Mouse (Mus musculus): ENCODE measurements around the gene Ank3.

The Ank3 gene

GRCm38 (mm10) chr10:69535123-69535930, 136.8 kb downstream of the Ank3 start:
- peak; percentile 68 for DNase-seq (ENCODE audit: low read depth, low spot score)

- DNase-seq (ENCODE audit: low read depth, low spot score), result no peak
Measured at GRCm38 (mm10) chr10:69535931-69536200, 137.3 kb downstream of the Ank3 start.

GRCm38 (mm10) chr10:69536372-69537075, 138.0 kb downstream of the Ank3 start:
- peak; percentile 67 for DNase-seq (ENCODE audit: low read depth, low spot score)

GRCm38 (mm10) chr10:69538236-69538635, 139.7 kb downstream of the Ank3 start:
- no peak for DNase-seq (ENCODE audit: low read depth, low spot score)

GRCm38 (mm10) chr10:69542439-69542838, 143.9 kb downstream of the Ank3 start:
- DNase-seq (ENCODE audit: low read depth, low spot score), result no peak

GRCm38 (mm10) chr10:69543876-69544620, 145.5 kb downstream of the Ank3 start:
- no peak for DNase-seq (ENCODE audit: low read depth, low spot score)

GRCm38 (mm10) chr10:69544653-69545052, 146.1 kb downstream of the Ank3 start:
- no peak for DNase-seq (ENCODE audit: low read depth, low spot score)

- no peak for DNase-seq (ENCODE audit: low read depth, low spot score)
Measured at GRCm38 (mm10) chr10:69545936-69546335, 147.4 kb downstream of the Ank3 start.

- no peak for DNase-seq (ENCODE audit: low read depth, low spot score)
Measured at GRCm38 (mm10) chr10:69546643-69547042, 148.1 kb downstream of the Ank3 start.

- no peak for DNase-seq (ENCODE audit: low read depth, low spot score)
Measured at GRCm38 (mm10) chr10:69548771-69549170, 150.2 kb downstream of the Ank3 start.

- no peak for DNase-seq (ENCODE audit: low read depth, low spot score)
Measured at GRCm38 (mm10) chr10:69549221-69549620, 150.6 kb downstream of the Ank3 start.

GRCm38 (mm10) chr10:69550824-69551223, 152.3 kb downstream of the Ank3 start:
- no peak for DNase-seq (ENCODE audit: low read depth, low spot score)

- DNase-seq (ENCODE audit: low read depth, low spot score), result no peak
Measured at GRCm38 (mm10) chr10:69553091-69553490, 154.5 kb downstream of the Ank3 start.

- no peak for DNase-seq (ENCODE audit: low read depth, low spot score)
Measured at GRCm38 (mm10) chr10:69555592-69555991, 157.0 kb downstream of the Ank3 start.

GRCm38 (mm10) chr10:69556278-69556677, 157.7 kb downstream of the Ank3 start:
- peak; percentile 76 for DNase-seq (ENCODE audit: low read depth, low spot score)

- no peak for DNase-seq (ENCODE audit: low read depth, low spot score)
Measured at GRCm38 (mm10) chr10:69560237-69560636, 161.7 kb downstream of the Ank3 start.

GRCm38 (mm10) chr10:69562931-69563330, 164.4 kb downstream of the Ank3 start:
- DNase-seq (ENCODE audit: low read depth, low spot score), result no peak

- no peak for DNase-seq (ENCODE audit: low read depth, low spot score)
Measured at GRCm38 (mm10) chr10:69565052-69565451, 166.5 kb downstream of the Ank3 start.

GRCm38 (mm10) chr10:69568976-69569375, 170.4 kb downstream of the Ank3 start:
- DNase-seq (ENCODE audit: low read depth, low spot score), result no peak

GRCm38 (mm10) chr10:69569740-69570139, 171.2 kb downstream of the Ank3 start:
- DNase-seq (ENCODE audit: low read depth, low spot score), result no peak

- DNase-seq (ENCODE audit: low read depth, low spot score), result no peak
Measured at GRCm38 (mm10) chr10:69570466-69571288, 172.1 kb downstream of the Ank3 start.

GRCm38 (mm10) chr10:69571422-69571821, 172.8 kb downstream of the Ank3 start:
- DNase-seq (ENCODE audit: low read depth, low spot score), result peak; percentile 76
